Mouse (Mus musculus) small intestine, adult 2 months (tissue): ENCODE results near the gene Epha3.

Source experiments
- CTCF ChIP-seq: fragments of 200-500 bp; IDR thresholded peaks from 2 replicates; pipeline ENCODE4 v1.5.1; 2012; ENCODE audit warnings: low read depth, mild to moderate bottlenecking, control low read depth, inconsistent platforms, low read length, moderate library complexity, mixed read lengths; ENCODE audit not compliant: insufficient replicate concordance, insufficient read length; ENCODE audit errors: extremely low read depth
- POLR2A ChIP-seq: fragments of 200-500 bp; IDR thresholded peaks from 2 replicates; pipeline ENCODE4 v1.6.1; 2012; ENCODE audit warnings: low read depth, mild to moderate bottlenecking, control low read depth, inconsistent platforms, low read length, moderate library complexity

GRCm38 (mm10) chr16:63653393-63653918, 210.5 kb downstream of the Epha3 start:
- no peak for TF ChIP-seq CTCF
- no peak for TF ChIP-seq POLR2A
